Mouse (Mus musculus) limb, embryonic 10.5 days (tissue): Measurements from ENCODE around the gene Anapc16. TPM values are rescaled to one million over a fixed set of nuclear protein-coding genes. Genes with fewer than 3 reads are reported as not detected.
"Not testable (repeated sequence)": the region's sequence is repeated elsewhere in the genome, so short reads cannot be mapped to it uniquely, and the experiment has no call there.

ENCODE experiments used
- DNase-seq: peaks from one replicate; pipeline ENCODE4 v3.0.0-alpha.2; 2017; ENCODE audit warnings: low spot score
- H3K27ac ChIP-seq: fragments of 300-500 bp; sonication (generic); 2 replicates; pipeline ENCODE4 v1.5.1; 2016; ENCODE audit warnings: mild to moderate bottlenecking
- H3K27me3 ChIP-seq: fragments of 300-500 bp; sonication (generic); 2 replicates; pipeline ENCODE4 v1.6.1; 2016; ENCODE audit warnings: low read depth, mild to moderate bottlenecking; ENCODE audit not compliant: poor library complexity, severe bottlenecking
- H3K36me3 ChIP-seq: fragments of 300-500 bp; sonication (generic); 2 replicates; pipeline ENCODE4 v1.6.1; 2016; ENCODE audit warnings: mild to moderate bottlenecking, moderate library complexity
- H3K4me1 ChIP-seq: fragments of 300-500 bp; sonication (generic); 2 replicates; pipeline ENCODE4 v1.6.1; 2016
- H3K4me3 ChIP-seq: fragments of 300-500 bp; sonication (generic); 2 replicates; pipeline ENCODE4 v1.5.1; 2016; ENCODE audit warnings: mild to moderate bottlenecking, moderate library complexity
- H3K9me3 ChIP-seq: fragments of 300-500 bp; sonication (generic); replicated peaks from 2 replicates; pipeline ENCODE4 v1.6.1; 2016; ENCODE audit warnings: mild to moderate bottlenecking
- WGBS: fragments of 180-500 bp; shearing (Covaris S2); methylation state at CpG from one replicate; pipeline ENCODE4 v1.1.7; 2016; 5-methylcytosine and 5-hydroxymethylcytosine counted together
- polyA plus RNA-seq: library from polyadenylated mRNA; unstranded; fragments of >200 nt; fragmentation: Nextera tagmentation; extraction: Ambion mirVana; gene quantifications from 2 replicates; pipeline ENCODE4 v1.2.1, GENCODE M21; 2016

The Anapc16 gene
- polyA plus RNA-seq, 1 experiment from 2014 or later, result 111 TPM

DNA sequence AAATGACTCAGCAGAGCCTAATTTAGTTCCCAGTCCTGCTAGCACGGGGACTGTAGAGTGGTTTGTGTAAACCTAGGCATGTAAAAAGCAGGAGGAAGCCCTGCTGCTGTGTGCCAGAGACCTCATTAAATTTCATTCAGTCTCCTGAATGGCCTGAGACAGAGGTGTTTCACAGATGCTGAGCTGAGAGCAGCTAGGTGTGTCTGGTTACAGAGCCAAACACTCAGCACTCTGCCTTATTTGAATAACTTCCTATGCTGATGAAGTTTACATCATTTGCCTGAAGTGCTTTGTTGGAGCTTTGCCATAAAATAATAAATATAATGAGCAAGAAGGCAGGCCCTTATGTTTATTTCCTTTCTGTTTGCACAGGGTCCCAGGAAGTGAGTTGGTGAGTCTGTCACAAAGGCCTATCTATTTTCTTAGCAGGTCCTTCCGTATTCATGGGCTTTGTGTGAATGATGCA lies 24.7 kb upstream of the Anapc16 start:
- Histone ChIP-seq H3K27ac (peak overlapping the region; percentile 74; the same call in 1 of the 2 replicates), H3K27me3 (no peaks in the 10 kb centered on the region), H3K36me3 (0 out of 2 replicates have a peak, but pooled peaks cover 2% of the 10 kb centered on the region), H3K4me3 (no peak overlapping the region), H3K9me3 (no peaks in the 10 kb centered on the region), H3K4me1 (peaks cover 43% of the 10 kb centered on the region)
- no peak for DNase-seq
- whole genome bisulfite sequencing, result 64% methylated on average over 2 of the region's 2 CpGs

DNA sequence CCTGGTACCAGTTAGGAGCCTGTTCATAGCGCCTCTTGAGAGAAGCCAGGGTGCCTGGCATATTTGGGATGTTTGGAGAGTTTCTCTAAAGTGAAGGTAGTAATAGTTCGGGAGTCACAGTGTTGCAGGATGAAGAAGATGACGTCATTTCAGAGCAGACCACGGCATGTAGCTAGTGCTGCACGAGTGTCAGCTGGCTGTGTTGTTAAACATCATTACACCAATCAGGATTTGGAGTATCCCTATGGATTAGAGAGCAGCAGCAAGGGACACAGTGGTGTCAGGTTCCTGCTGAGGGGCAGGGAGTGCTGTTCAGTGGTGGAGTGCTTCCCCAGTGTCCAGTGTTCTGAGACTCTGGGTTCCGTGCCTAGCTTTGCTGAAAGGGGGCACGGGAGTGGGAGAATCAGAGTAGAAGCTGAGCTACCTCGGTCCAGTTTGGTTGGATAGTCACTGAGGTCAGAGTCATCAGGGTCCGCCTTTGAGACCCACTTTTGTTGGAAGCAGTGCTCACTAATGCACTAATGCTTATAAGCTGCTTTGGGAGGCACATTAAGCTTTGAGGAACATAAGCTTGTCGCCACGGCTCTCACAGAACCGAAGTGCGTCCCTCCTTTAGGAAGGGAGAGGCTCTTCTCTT lies 23.9 kb upstream of the Anapc16 start:
- peak overlapping the region; percentile 74; the same call in 1 of the 2 replicates for H3K27ac ChIP-seq
- DNase-seq, result no peak
- no peaks in the 10 kb centered on the region for H3K27me3 ChIP-seq
- no peaks in the 10 kb centered on the region for H3K9me3 ChIP-seq
- peaks cover 35% of the 10 kb centered on the region for H3K4me1 ChIP-seq
- no peak overlapping the region for H3K4me3 ChIP-seq
- peaks cover 10% of the 10 kb centered on the region; the same call in 1 of the 2 replicates for H3K36me3 ChIP-seq
- 66% methylated on average over 13 of the region's 13 CpGs for WGBS

GRCm38 (mm10) chr10:60023751-60024150 lies 20.8 kb upstream of the Anapc16 start:
- 100% methylated on average over 1 of the region's 1 CpGs for WGBS
- DNase-seq, result no peak
- Histone ChIP-seq H3K4me1 (peaks cover 28% of the 10 kb centered on the region), H3K9me3 (no peaks in the 10 kb centered on the region), H3K27me3 (no peaks in the 10 kb centered on the region), H3K27ac (no peak overlapping the region), H3K4me3 (no peak overlapping the region), H3K36me3 (peaks cover 26% of the 10 kb centered on the region)

- WGBS, result 77% methylated on average over 2 of the region's 2 CpGs
- no peak for DNase-seq
- H3K4me1 ChIP-seq, result no peaks in the 10 kb centered on the region
- no peaks in the 10 kb centered on the region for H3K27me3 ChIP-seq
- H3K9me3 ChIP-seq, result no peaks in the 10 kb centered on the region
- no peak overlapping the region for H3K27ac ChIP-seq
- peaks cover 60% of the 10 kb centered on the region for H3K36me3 ChIP-seq
- no peak overlapping the region for H3K4me3 ChIP-seq
Observed at GRCm38 (mm10) chr10:60019299-60019698, 16.4 kb upstream of the Anapc16 start.

DNA sequence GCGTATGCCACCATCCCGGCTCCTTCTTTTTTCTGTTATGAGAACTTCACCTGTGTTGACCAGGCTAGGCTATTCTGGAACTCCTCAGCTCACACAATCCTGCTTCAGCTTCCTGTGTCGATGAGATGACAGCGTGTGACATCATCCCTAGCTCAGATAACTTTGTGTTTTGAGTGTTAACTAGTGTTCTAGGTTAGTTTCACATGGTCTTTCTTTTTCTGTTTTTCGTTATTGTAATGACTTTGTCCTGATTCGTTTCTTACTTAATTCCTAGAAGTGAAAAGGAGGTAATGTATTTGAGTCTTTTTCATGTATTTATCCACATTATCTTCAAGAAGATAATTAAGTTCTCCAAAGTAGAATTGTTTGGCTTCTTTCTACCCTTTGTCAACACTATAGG lies 13.3 kb upstream of the Anapc16 start:
- Histone ChIP-seq H3K9me3 (no peaks in the 10 kb centered on the region), H3K27me3 (no peaks in the 10 kb centered on the region), H3K27ac (no peak overlapping the region), H3K36me3 (peaks cover 62% of the 10 kb centered on the region), H3K4me1 (no peaks in the 10 kb centered on the region), H3K4me3 (no peak overlapping the region)
- DNase-seq, result no peak
- 91% methylated on average over 6 of the region's 6 CpGs for WGBS

DNA sequence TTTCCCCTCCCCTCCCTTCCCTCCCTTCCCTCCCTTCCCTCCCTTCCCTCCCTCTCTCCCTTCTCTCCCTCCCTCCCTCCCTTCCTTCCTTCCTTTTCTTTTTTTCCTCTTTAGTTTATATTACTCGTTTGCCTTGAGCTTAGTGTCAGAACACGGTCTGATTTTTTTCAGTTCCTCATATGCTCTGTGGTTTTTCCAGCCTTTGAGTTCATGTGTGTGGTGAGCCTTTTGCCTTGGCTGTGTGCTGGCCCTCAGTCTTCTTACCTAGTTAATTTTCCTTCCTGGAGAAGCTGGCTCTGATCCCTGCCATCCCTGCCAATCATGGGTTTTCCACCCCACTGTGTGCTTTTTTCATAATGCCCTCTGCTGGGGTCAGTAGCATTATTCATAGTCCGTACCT lies 6.2 kb upstream of the Anapc16 start:
- DNase-seq, result no peak
- H3K9me3 ChIP-seq, result no peaks in the 10 kb centered on the region
- no peaks in the 10 kb centered on the region for H3K27me3 ChIP-seq
- H3K4me1 ChIP-seq, result no peaks in the 10 kb centered on the region
- 74% methylated on average over 3 of the region's 3 CpGs for WGBS
- no peak overlapping the region for H3K4me3 ChIP-seq
- H3K27ac ChIP-seq, result no peak overlapping the region
- H3K36me3 ChIP-seq, result peaks cover 34% of the 10 kb centered on the region

GRCm38 (mm10) chr10:60005264-60005663 lies 2.3 kb upstream of the Anapc16 start:
- Histone ChIP-seq H3K27ac (no peak overlapping the region), H3K4me3 (no peak overlapping the region), H3K9me3 (no peaks in the 10 kb centered on the region), H3K36me3 (peaks cover 30% of the 10 kb centered on the region), H3K27me3 (no peaks in the 10 kb centered on the region), H3K4me1 (peaks cover 19% of the 10 kb centered on the region)
- no peak for DNase-seq
- 70% methylated on average over 2 of the region's 2 CpGs for WGBS

DNA sequence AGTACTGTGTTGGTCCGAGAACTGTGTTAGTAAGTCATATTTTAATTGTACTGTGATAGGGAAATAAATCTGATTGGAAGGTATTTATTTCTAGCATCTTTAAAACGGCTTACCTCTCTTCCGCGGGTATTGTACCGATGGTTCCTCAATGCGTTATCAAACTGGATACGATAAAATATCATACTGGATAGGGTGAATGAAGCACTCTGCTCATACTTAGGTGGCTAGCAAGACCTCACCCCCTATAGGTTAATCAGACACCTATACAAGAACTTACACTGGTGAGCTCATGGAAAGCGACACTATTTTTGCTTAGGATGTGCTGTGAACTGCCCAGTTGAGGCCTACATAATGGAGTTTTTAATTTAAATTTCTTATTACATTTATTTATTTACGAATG lies 912 bp upstream of the Anapc16 start:
- no peaks in the 10 kb centered on the region for H3K27me3 ChIP-seq
- H3K9me3 ChIP-seq, result no peaks in the 10 kb centered on the region
- H3K27ac ChIP-seq, result peak overlapping the region; percentile 96
- peaks cover 19% of the 10 kb centered on the region for H3K4me1 ChIP-seq
- 81% methylated on average over 9 of the region's 9 CpGs for WGBS
- peak overlapping the region; percentile 82 for H3K4me3 ChIP-seq
- H3K36me3 ChIP-seq, result peaks cover 34% of the 10 kb centered on the region
- no peak for DNase-seq

GRCm38 (mm10) chr10:60003213-60003752 lies 348 bp upstream of the Anapc16 start:
- Histone ChIP-seq H3K9me3 (no peaks in the 10 kb centered on the region), H3K4me1 (peaks cover 19% of the 10 kb centered on the region), H3K27me3 (no peaks in the 10 kb centered on the region), H3K27ac (peak overlapping the region; percentile 96), H3K36me3 (peaks cover 30% of the 10 kb centered on the region), H3K4me3 (peak overlapping the region; percentile 82)
- WGBS, result under 1% methylated on average over 21 of the region's 21 CpGs
- DNase-seq, result no peak

DNA sequence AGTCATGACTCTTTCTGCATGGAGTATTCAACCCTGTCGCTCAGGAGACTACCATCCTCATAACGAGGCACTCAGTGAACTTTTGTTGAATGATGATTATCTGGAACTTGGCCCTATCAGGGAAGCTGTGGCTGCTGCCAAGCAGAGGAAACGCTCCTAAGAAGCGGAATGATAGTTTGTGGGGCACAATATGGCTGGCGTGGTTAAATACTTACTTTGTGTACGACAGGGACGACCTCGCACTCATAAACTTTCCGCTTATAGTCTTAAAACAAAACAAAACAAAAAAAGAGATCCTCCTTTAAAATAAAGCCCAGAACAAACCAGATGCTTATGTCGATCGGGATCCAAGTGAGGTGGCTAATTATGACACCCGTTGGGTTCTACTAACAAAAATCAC lies 732 bp downstream of the Anapc16 start:
- 7% methylated on average over 12 of the region's 12 CpGs for WGBS
- Histone ChIP-seq H3K4me1 (peaks cover 19% of the 10 kb centered on the region), H3K9me3 (no peaks in the 10 kb centered on the region), H3K27ac (peak overlapping the region; percentile 96), H3K27me3 (no peaks in the 10 kb centered on the region), H3K36me3 (peaks cover 21% of the 10 kb centered on the region), H3K4me3 (peak overlapping the region; percentile 82)
- DNase-seq, result no peak

GRCm38 (mm10) chr10:60001663-60002062 lies 1.3 kb downstream of the Anapc16 start:
- Histone ChIP-seq H3K4me1 (peaks cover 19% of the 10 kb centered on the region), H3K4me3 (peak overlapping the region; percentile 82), H3K36me3 (peaks cover 23% of the 10 kb centered on the region)
- DNase-seq, H3K27ac ChIP-seq, H3K9me3 ChIP-seq, H3K27me3 ChIP-seq: not testable (repeated sequence)
- WGBS, result 89% methylated on average over 8 of the region's 8 CpGs

DNA sequence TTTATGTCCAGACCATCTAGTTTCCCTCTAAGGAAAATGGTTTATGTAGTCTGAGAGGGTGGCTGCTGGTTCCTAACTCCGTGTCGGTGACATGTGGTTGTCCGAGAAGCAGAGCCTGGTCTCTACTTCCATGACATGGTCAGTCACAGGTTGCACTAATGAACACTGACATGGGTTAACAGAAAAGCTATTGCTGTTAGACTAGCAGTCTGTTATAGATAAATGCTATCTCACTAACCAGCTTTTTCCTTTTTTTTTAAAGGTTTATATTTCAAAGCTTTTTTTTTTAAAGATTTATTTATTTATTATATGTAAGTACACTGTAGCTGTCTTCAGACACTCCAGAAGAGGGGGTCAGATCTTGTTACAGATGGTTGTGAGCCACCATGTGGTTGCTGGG lies 3.9 kb downstream of the Anapc16 start:
- Histone ChIP-seq H3K4me1 (peaks cover 19% of the 10 kb centered on the region), H3K27ac (no peak overlapping the region), H3K4me3 (no peak overlapping the region), H3K36me3 (peaks cover 49% of the 10 kb centered on the region), H3K27me3 (no peaks in the 10 kb centered on the region), H3K9me3 (no peaks in the 10 kb centered on the region)
- no peak for DNase-seq
- WGBS, result 91% methylated on average over 3 of the region's 3 CpGs

DNA sequence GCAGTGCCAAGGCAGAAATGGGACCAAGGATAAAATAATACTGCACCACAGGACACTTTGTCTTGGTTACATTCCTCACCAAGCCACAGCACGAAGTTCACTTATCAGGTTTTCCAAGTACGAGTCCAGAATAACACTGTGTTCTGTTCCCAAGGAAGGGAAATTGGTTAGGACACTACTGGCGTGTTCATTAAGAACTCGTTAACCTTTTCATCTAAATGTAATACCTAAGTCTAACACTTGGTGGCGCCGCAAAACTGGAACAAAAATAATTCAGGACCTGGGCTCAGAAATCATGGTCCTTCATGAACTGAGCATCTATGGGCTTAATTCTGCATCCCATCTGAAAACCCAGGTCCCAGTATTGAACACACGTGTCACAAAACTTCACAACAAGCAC lies 5.3 kb downstream of the Anapc16 start:
- Histone ChIP-seq H3K4me1 (peaks cover 12% of the 10 kb centered on the region), H3K27ac (no peak overlapping the region), H3K4me3 (no peak overlapping the region), H3K36me3 (peaks cover 62% of the 10 kb centered on the region), H3K9me3 (no peaks in the 10 kb centered on the region), H3K27me3 (no peaks in the 10 kb centered on the region)
- DNase-seq, result no peak
- 29% methylated on average over 7 of the region's 7 CpGs for WGBS
